Mouse (Mus musculus) B cell, adult 2 months (primary cell): ENCODE measurements around the gene Klrb1.
A peak's percentile ranks its signal among the peaks of the same experiment; 100 is the strongest.

Experiments
- DNase-seq, 2 experiments: peaks; one replicate each; pipeline ENCODE4 v3.0.0; 2022

Klrb1 gene

GRCm38 (mm10) chr6:128733908-128734679 is 11.2 kb upstream of the Klrb1 start:
- DNase-seq: peak; percentile 29 to 41

GRCm38 (mm10) chr6:128732032-128732431 is 9.2 kb upstream of the Klrb1 start:
- DNase-seq: peak; percentile 42 to 44

GRCm38 (mm10) chr6:128701691-128702090 is 21.2 kb downstream of the Klrb1 start:
- no peak for DNase-seq

- no peak for DNase-seq
These were observed 43.3 kb downstream of the Klrb1 start for GRCm38 (mm10) chr6:128679574-128679973.

GRCm38 (mm10) chr6:128669936-128670335 is 52.9 kb downstream of the Klrb1 start:
- no peak for DNase-seq

- peak; percentile 37 to 45 for DNase-seq
These were observed 60.7 kb downstream of the Klrb1 start, which contains the start of gene Clec2h for GRCm38 (mm10) chr6:128662206-128662605. Gene Clec2h, plus strand, starts transcription at chr6:128662385.

- no peak for DNase-seq
These were observed 61.6 kb downstream of the Klrb1 start for GRCm38 (mm10) chr6:128661249-128661648.
